Mouse (Mus musculus): Measurements from ENCODE around the gene Plaur.

The Plaur gene

DNA sequence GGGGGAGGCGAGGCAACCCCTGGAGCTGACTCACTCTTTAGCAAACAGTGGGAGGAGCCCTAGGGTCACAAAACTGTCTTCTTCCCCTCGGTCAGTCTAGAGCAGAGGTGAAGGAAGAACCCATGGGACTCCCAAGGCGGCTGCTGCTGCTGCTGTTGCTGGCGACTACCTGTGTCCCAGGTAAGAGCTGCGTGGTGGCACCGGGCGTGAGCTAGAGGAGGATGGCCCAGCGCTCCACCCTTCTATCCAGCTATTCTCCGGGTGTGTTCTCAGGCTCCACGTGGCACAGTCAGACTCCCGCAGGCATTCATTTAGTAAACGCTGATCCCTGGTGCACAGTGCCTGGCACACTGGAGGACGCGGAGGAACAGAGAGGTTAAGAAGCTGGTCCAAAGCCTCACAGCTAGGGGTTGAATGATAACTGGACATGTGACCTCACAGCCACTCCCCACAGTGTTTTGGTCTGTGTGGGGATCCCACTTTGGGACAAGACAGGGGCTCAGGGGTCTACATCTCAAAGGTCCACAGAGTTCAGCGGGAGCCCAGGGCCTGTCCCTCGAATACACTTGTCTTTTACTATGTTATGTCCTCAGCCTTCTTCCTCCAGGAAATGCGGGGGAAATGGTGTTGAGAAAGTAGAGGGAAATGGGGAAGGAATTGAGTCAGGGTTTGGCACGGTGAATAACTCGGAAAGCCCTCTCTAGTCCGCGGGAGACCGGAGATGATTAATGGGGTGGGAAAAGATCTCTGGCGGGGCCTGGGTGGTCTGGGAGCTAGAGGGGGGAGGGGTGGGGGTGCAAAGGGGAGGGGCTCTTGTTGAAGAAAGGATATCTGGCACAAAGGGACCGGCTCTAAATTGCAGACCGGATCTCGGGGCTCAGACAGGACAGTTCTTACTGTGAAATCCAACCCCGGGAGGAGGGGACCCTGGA lies at the start of gene Plaur:
Gene Plaur, plus strand, starts transcription at position 97 of the 932 bp plus-strand sequence.
- DNase-seq = peak; percentile 74 to 77

DNA sequence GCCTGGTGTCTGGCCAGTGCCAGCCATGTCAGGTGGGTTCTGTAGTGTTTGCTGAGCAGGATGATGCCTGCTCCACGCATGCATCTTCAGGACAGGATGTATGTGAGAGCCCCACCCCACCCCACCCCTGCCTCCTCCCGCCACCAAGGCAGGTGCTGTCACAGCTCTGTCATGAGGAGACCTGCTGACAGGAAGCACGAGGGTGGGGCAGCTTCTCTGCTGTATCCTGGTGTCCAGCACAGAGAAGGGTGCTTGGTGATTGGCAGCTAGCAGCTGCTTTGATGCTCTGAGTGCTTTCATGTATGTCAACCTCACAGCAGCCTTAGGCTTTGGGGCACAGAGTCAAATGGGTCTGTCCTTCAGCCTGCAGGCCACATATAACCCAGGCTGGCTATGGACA lies 48.7 kb upstream of the Plaur start:
- DNase-seq = peak; percentile 74 to 80

DNA sequence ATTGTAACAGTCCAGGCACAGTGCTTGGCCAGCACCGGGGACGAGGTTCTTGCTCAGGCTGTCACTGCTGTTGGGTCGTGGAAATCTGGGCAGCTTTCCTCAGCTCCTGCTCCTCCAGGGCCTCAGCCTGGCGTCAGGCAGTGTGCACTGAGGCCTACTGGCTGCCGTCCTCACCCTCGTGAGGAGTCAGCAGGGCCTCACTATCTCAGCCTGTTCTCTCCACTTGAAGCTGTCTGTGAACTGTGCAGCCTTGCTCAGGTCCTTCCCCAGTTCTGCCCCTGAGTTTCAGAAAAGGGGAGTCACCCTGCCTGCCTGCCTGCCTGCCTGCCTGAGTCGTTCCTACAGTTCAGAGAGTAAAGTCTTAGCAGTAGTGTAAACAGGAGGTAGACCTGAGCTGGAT lies 47.0 kb upstream of the Plaur start:
- no peak for DNase-seq

DNA sequence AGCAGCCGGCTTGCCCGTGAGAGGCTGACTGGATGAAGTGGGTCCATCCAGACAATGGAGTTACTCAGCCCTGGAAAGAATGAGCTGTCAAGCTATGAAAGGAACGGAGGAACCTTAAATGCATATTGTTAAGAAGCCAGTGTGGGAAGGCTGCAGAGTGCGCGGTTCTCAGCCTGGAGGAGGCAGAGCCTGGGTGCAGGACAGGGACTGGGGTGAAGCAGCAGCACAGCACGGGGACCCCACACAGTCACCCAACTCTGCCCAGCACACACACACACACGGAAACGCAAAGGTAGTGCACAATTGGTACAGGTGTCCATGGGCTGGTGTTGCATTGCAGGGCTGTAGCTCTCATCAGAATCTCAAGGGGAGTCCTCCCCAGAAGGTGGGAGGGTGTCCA lies 42.7 kb upstream of the Plaur start:
- no peak for DNase-seq

DNA sequence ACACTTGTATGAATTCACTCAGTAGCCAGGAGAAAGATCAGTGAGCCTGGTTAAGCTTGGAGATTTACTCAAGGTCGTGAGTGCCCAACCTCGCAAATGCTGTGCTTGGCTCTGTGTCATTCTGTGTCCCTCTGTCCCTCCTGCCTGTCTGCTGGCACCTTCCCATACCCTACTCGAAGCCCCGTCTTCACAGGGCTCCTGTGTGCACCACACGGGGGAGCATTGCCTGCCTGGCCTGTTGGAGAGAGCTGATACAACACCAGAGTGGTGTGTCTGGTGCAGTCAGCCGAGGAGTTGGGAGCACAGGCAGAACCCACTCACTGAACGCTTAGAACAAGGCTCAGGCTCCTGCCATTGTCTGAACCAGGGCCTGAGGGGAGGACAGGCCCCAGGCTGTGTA lies 40.6 kb upstream of the Plaur start:
- DNase-seq = no peak

DNA sequence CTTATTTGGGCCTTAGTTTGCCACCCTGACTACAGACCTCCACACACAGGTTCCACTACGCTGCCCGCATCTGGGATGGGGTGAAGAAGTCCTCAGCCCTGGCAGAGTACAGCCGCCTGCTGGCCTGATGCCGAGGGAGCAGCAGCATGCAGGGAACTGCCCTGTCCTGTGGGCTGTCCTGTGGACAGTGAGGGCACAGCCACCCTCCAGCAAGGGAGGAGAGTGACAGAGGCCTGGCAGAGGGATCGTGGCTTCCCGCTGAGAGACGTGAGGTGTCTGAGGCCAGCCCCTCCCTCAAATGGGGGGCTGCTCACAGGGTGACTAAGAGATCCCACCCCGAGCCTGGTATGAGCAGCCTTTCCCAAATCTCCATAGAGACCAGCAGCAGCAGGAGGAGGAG lies 40.0 kb upstream of the Plaur start:
- no peak for DNase-seq

DNA sequence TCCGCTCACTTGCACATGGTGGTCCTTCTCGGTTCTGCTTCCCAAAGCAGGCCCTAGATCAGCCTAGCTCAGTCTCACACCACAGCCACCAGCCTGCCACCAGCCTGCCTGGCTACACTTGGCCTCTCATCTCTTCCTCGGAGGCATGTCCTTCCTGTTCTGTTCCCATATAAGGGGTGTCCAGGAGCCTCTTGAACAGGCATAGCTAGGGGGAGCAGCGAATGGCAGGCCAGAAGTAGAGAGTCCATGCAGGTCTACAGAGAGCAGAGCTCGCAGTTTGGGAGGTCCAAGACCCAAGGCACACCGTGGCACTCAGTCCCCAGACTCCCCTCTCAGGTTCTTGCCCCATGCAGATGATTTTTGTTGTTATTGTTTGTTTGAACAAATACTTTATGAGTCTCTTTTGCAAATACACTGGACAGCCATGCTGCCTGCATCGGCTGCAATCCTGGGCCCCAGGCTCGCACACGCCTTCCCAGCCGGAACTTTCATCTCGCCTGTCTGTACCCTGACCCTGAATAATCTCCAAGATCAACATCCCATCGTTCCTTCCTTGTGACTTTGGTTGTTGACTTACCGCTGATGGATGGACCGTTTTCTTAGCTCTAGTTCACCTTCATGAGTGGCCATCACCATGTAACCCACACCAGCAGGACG lies 39.0 kb upstream of the Plaur start:
- DNase-seq = no peak

DNA sequence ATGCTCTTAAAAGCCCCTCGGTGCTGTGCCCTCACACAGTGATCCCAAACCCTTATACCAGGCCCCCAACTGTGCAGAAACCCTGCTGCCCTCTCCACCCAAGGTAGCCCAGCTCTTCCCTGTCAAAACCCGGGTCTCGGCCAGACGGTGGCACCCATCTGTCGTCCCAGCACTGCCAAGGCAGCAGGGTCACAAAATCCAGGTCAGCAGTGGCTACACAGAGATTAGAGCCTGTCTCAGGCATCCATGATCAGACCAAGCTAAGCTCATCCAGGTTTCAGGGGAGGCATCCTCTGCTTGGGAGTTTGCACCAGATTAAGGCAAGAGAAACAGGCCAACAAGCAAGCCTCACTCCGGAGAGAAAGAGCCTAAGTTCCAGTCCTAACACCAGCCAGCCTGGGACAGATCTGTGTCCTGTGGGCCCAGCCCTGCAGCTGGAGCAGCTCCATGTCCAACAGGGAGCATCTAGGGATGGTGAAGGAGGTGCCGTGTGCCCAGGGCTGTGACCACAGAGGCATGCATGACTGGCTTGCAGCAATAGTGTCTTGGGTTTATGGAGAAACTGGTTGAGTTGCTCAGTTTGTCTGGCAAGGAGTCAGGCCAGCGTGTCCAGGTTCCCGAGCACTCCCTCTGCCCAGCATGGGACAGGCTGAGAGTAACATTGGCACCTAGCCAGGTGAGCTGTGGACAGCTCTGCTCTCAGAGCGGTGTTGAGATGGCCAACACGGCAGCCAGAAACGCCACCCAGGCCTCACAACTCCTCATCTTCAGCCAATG lies 38.1 kb upstream of the Plaur start:
- no peak for DNase-seq

DNA sequence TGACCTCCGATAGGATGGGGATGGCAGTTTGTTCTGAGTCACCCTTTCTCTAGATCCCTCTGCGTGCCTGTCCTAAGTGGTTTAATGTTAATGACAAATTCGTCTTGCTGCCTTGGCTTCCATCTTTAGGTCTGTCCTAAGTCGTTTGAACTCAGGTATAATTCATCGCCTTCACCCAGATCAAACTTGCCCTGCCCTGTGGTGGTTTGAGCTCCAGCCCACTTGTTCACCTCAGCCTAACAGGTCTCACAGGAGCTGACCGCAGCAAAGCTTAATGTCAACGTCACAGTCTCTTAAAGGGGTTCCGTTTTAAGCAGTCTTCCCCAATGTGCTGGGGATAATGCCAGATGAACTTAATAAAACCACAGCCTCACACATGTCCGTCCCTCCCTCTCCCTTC lies 36.4 kb upstream of the Plaur start:
- no peak for DNase-seq

DNA sequence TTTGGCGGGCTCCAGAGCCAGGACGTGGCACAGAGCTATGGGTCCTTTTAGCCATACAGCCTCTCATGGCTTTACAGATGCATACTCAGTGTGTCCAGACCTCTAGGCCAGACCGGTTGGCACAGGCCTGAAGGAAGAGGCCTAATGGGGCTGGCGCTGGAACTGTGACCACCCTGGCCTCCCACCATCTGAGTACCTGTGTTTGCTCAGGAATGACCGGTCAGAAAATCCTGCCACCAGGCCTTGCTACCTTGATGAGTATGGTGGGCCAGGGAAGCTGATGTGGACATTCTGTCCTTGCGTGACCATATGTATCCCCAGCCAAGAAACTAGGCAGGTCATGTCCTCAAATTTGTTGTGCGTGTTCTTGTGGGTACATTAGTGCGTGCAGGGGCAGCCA lies 35.1 kb upstream of the Plaur start:
- no peak for DNase-seq

DNA sequence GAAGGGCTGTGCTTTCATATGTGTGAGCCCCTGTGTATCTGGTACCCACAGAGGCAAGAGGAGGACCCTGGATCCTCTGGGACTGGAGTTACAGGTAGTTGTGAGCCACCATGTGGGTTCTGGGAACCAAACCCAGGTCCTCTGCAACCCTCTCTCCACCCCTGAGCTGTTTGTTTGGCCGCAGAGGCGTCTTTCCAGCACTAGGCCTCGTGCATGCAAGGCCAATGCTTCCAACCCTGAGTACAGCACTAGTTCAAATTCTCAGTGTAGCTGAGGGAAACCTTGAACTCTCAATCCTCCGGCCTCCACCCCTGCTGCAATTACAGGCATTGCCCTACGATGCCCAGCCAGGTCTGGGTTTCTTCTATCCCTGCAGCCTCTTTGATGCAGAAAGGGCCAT lies 33.6 kb upstream of the Plaur start:
- no peak for DNase-seq

DNA sequence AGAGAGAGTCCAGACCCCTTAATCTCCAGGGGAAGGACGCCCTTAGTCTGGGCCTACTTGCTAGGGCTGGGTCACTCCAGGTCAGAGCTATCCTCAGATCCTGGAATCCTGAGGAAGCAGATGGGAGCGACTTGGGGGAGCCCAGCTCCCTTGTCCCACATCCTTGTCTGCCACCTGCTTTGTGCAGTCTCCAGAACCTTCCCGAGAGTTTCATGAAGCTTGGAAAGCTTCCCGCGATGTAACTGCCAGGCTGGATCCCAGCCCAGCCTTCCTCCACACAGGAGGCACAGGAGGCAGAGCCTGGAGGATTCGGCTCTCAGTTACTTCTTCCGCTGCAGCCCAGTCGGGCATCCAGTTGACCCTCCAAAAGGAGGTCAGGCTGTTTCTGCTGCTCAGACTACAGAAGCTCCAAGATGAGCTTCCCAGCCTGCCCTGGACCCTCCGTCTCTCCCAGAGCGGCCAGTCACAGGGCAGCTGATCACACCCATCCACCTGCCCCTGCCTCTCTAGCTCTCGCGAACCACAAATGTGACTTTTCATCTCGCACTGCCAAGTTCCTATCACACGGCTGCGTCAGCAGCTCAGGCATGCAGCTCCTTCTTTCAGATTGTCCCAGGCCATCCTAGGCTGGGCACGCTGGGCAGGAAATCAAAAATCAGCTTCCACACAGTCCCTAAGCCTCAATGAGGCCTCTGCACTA lies 32.7 kb upstream of the Plaur start:
- no peak for DNase-seq

DNA sequence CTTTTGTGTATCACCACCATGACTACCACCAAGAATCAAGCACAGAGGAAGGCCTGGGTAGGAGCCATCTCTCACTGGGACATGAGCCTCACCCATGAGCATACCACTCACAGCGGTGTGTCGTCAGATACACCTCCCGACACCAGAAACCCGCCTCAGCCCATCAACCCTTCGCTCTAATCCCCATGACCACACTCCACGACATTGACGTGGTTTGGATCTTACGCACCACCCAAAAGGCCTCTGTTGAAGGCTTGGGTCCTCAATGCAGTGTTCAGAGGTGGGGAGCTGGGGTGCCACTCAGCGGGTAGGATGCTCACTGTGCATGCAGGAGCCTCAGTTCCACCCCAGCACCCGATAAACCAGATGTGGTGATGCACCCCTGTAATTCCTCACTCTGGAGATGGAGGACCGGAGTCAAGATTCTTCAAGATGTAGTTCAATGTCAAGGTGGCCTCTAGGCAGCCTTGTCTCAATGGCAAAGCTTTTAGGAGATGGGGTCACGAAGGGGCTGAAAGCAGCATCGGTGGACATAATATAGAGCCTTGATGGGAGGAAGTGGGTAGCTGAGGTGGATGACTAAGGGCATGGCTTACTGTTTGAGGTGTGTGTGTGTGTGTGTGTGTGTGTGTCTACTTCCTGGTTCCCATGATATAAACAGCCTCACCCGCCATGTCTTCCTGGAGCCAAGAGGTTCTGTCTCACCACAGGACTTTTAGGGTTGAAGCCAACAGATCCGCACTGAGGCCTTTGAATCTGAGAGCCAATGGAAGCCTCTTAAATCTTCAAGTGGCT lies 31.5 kb upstream of the Plaur start:
- DNase-seq = no peak

DNA sequence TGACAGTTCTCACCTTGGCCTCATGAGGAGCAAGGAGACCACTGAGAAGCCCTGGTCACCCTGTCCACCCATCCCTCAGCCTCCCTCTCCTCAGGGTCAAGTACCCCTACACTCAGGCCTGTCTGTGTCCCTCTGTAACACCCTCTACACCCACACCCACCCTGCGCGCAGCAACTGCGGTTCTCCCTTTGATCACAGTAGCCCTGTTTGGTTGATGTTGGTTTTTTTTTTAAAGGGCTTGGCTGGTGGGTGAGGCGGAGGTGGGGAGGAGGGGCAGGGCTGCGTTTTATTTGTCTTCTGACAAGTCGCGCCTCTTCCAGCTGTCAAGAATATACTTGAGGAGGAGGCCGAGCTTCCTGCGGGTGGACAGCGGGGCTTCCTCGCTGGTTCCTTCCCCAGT lies 30.6 kb upstream of the Plaur start:
- no peak for DNase-seq

DNA sequence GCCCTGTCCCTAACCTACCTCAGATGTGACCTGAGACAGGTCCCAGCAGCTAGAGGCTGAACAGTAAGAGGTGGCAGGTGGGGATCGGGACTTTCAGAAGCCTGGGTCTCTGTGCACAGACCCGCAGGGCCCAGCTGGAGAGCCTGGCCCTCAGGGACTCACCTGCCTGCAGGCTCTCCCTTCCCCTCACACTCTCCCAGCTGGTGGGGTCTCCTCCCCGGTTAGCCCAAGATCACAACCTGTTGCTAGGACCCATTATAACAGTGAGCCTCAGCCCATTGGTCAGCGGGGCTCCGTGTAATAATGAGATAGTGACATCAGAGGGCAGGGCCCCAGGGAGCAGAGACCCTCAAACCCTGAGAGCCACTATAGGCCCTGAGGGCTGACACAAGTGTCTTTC lies 27.0 kb upstream of the Plaur start:
- no peak for DNase-seq

DNA sequence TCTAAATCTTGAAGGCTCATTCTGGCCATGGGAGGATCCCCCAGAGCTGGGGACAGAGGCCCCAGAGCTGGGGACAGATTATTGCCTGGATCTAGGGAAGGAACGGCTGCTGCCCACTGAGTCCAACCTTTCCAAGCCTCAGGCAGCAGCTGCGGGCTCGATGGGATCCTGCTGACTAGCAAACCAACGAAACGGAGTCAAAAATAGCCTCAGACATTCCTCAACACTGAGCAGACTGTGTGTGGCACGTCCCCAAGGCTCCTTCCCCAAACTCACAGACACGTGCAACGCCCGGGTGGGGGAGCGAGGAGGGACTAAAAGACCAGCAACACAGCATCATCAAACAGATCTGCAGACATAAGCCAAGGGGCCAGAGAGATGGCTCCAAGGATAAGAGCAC lies 24.3 kb upstream of the Plaur start:
- DNase-seq = no peak

DNA sequence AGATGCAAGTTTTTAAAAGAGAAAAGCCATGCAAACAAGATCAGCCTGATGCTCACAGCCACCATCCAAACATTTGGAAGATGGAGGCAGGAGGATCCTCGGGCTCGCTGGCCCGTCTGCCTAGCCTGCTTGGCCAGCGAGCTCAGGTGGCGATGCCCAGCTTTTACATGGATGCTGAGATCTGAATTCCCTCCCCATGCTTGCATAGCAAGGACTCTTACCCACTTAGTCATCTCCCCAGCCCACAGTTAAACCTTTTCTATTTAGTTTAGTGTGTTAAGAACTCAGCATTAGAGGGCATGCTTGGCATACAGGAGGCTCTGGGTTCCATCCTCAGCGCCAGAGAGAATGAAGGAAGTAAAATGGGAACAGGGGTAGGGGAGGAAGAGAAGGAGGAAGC lies 23.1 kb upstream of the Plaur start:
- DNase-seq = no peak

DNA sequence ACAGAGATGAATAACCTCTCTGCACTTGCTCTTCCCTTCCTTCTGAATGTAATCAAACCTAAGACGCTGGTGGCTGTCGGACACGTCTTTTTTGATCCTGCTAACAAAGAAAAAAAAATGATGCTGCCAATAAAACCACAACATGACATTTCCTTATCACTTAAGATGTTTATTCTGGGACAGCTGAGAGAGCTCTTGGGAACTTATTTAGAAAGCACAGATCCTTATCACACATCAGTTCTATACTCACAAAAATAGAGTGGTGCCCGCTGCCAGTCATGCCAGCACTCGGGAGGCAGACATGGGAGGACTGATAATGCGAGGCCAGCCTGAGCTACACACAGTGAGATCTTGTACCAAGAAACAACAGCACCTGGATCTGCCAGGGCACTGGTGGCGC lies 22.4 kb upstream of the Plaur start:
- DNase-seq = no peak

DNA sequence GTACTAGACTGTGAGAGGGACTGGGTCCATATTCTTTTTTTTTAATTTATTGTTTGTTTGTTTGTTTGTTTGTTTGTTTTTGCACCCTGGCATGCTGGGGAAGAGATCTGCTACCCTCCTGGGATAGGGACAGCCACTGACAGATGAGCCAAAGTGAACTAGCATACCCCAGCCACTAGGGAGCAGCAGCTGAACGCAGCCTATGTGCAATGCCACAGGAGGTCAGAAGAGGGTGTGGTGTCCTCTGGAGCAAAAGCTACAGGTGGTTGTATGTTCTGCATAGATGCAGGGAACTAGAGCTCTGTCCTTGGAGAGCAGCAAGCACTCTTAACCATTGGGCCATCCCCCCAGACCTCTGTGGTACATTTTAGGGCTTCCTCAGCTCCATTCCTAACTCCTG lies 20.5 kb upstream of the Plaur start:
- peak; percentile 86 to 89 for DNase-seq

DNA sequence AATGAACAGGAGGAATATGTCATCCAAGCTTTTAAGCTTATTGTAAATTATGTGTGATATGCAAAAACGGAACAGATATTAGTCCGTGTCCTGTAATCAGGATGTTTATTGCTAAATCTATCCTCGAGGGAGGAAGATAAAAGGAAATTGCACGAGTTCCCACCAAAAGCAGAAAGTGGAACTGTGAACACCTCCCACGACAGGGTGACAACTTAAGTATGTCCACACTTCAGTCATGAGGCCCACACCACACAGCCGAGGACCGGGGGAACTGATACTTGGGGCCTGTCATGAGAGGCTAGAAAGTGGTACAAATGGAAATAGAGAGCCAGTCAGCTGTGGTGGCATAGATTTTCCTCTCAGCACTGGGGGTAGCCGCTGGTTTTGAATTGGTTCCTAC lies 20.0 kb upstream of the Plaur start:
- DNase-seq = peak; percentile 85 to 88

DNA sequence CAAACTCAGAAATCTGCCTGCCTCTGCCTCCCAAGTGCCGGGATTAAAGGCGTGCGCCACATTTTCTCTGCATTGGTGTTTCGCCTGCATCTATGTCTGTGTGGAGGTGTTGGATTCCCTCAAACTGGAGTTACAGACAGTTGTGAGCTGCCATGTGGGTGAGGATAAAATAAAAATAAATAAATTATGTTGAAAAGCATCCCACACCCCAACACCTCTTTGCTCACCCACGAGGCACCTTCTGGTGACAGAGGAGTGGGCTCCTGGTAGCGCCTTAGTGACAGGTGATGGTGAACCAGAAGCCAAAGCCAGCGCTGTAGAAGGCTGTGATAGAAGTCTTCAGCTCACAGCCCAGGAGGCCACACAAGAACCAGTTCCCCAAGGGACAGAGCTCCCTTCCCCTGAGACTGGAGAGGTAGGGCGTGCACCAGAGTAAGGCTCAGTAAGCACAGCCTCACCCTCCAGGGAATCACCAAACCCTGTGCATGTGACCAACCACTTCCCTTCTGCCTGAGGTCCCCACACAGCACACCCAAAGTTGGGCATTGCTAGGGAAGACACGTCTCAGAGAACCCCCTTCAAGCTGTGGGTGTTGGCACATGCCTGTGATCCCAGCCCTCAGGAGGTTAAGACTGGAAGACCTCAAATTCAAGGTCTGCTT lies 16.9 kb upstream of the Plaur start:
- DNase-seq = peak; percentile 96 to 98
